Mouse (Mus musculus): ENCODE results near the gene Fsd1. TPM values are rescaled to one million over a fixed set of nuclear protein-coding genes. Genes with fewer than 3 reads are reported as not detected.
A peak's percentile ranks its signal among the peaks of the same experiment; 100 is the strongest.

Gene Fsd1
- polyA plus RNA-seq, 1 experiment from 2014 or later = 86.8 TPM

- peak overlapping the region; percentile 80 for H3K4me2 ChIP-seq (ENCODE audit: low read depth)
- no peak overlapping the region for H3K27ac ChIP-seq (ENCODE audit: low read depth, low read length)
- peak overlapping the region; percentile 68 for H3K4me3 ChIP-seq (ENCODE audit: low read depth, low read length)
- peak overlapping the region; percentile 77 for H3K9ac ChIP-seq (ENCODE audit: low read length)
- peaks cover 6% of the 10 kb centered on the region for H3K4me1 ChIP-seq (ENCODE audit: control insufficient read depth, insufficient read depth, low read length)
- DNase-seq (ENCODE audit: low spot score) (no peak), ATAC-seq (ENCODE audit: insufficient read depth, low FRiP score, low TSS enrichment) (no peak)
- under 1% methylated on average over 12 of the region's 12 CpGs for WGBS
- no peaks in the 10 kb centered on the region for H3K9me3 ChIP-seq (ENCODE audit: control insufficient read depth, low read length)
- H3K36me3 ChIP-seq (ENCODE audit: control insufficient read depth, insufficient read depth, low read length) = no peaks in the 10 kb centered on the region
- H3K27me3 ChIP-seq (ENCODE audit: control insufficient read depth, insufficient read depth, low read length) = no peaks in the 10 kb centered on the region
These were observed 54.5 kb downstream of the Fsd1 start for GRCm38 (mm10) chr17:56040857-56041163.

Other genes starting within 250 kb of the Fsd1 start
- gene Adgre4, start 236.5 kb upstream of the Fsd1 start, polyA plus RNA-seq (2014; fragmentation: Nextera tagmentation; extraction: Ambion mirVana) = 0.08 and 0.29 TPM in 2 replicates
- gene Zfp119a, start 107.6 kb upstream of the Fsd1 start, polyA plus RNA-seq (2014; fragmentation: Nextera tagmentation; extraction: Ambion mirVana) = 7.9 and 8.2 TPM in 2 replicates
- gene Zfp959, start 94.4 kb upstream of the Fsd1 start, polyA plus RNA-seq (2014; fragmentation: Nextera tagmentation; extraction: Ambion mirVana) = 15.5 and 15.7 TPM in 2 replicates
- gene Zfp119b, start 37.0 kb upstream of the Fsd1 start, polyA plus RNA-seq (2014; fragmentation: Nextera tagmentation; extraction: Ambion mirVana) = 6.1 TPM in 2 replicates
- 2.1 and 2.3 TPM in 2 replicates for gene Ebi3, start 33.9 kb upstream of the Fsd1 start, polyA plus RNA-seq (2014; fragmentation: Nextera tagmentation; extraction: Ambion mirVana)
- gene Yju2, start 27.4 kb upstream of the Fsd1 start, polyA plus RNA-seq (2014; fragmentation: Nextera tagmentation; extraction: Ambion mirVana) = 19.2 and 25.1 TPM in 2 replicates
- 89.7 and 95.3 TPM in 2 replicates for gene Shd, start 16.0 kb upstream of the Fsd1 start, polyA plus RNA-seq (2014; fragmentation: Nextera tagmentation; extraction: Ambion mirVana)
- 5.4 and 6.3 TPM in 2 replicates for gene Stap2, start 19.1 kb downstream of the Fsd1 start, polyA plus RNA-seq (2014; fragmentation: Nextera tagmentation; extraction: Ambion mirVana)
- 157 and 176 TPM in 2 replicates for gene Mpnd, start 19.2 kb downstream of the Fsd1 start, polyA plus RNA-seq (2014; fragmentation: Nextera tagmentation; extraction: Ambion mirVana)
- 122 and 125 TPM in 2 replicates for gene Sh3gl1, start 50.1 kb downstream of the Fsd1 start, polyA plus RNA-seq (2014; fragmentation: Nextera tagmentation; extraction: Ambion mirVana)
- 23.5 and 25.0 TPM in 2 replicates for gene Chaf1a, start 53.9 kb downstream of the Fsd1 start, polyA plus RNA-seq (2014; fragmentation: Nextera tagmentation; extraction: Ambion mirVana)
- 45.3 and 45.6 TPM in 2 replicates for gene Ubxn6, start 88.5 kb downstream of the Fsd1 start, polyA plus RNA-seq (2014; fragmentation: Nextera tagmentation; extraction: Ambion mirVana)
- gene Hdgfl2, start 93.1 kb downstream of the Fsd1 start, polyA plus RNA-seq (2014; fragmentation: Nextera tagmentation; extraction: Ambion mirVana) = 124 and 136 TPM in 2 replicates
- gene Plin4, start 123.3 kb downstream of the Fsd1 start, polyA plus RNA-seq (2014; fragmentation: Nextera tagmentation; extraction: Ambion mirVana) = 0.13 TPM in 1 of 2 replicates, not detected in the other
- 0.16 and 0.23 TPM in 2 replicates for gene Plin5, start 131.1 kb downstream of the Fsd1 start, polyA plus RNA-seq (2014; fragmentation: Nextera tagmentation; extraction: Ambion mirVana)
- gene Lrg1, start 135.5 kb downstream of the Fsd1 start, polyA plus RNA-seq (2014; fragmentation: Nextera tagmentation; extraction: Ambion mirVana) = not detected in 2 replicates
- gene Sema6b, start 153.8 kb downstream of the Fsd1 start, polyA plus RNA-seq (2014; fragmentation: Nextera tagmentation; extraction: Ambion mirVana) = 3.9 and 4.3 TPM in 2 replicates
- 10.2 and 11.0 TPM in 2 replicates for gene Tnfaip8l1, start 176.0 kb downstream of the Fsd1 start, polyA plus RNA-seq (2014; fragmentation: Nextera tagmentation; extraction: Ambion mirVana)
- gene Mydgf, start 197.4 kb downstream of the Fsd1 start, polyA plus RNA-seq (2014; fragmentation: Nextera tagmentation; extraction: Ambion mirVana) = 67.7 and 71.2 TPM in 2 replicates
- 39.1 and 42.5 TPM in 2 replicates for gene Dpp9, start 232.4 kb downstream of the Fsd1 start, polyA plus RNA-seq (2014; fragmentation: Nextera tagmentation; extraction: Ambion mirVana)

Data from neural tube, embryonic 11.5 days (tissue).